Mouse (Mus musculus) liver, embryonic 11.5 days (tissue): ENCODE results near the gene Bhlhe23. TPM values are rescaled to one million over a fixed set of nuclear protein-coding genes. Genes with fewer than 3 reads are reported as not detected.

Source experiments
- ATAC-seq: fragments of 200-750 bp; cut with Nextera tagmentation; replicated peaks from 2 replicates; pipeline ENCODE4 v1.8.0; 2017; ENCODE audit warnings: moderate number of reproducible peaks, mild to moderate bottlenecking, moderate TSS enrichment, moderate library complexity; ENCODE audit not compliant: low FRiP score
- DNase-seq: peaks from one replicate; pipeline ENCODE4 v3.0.0-alpha.2; 2017; ENCODE audit warnings: low spot score
- H3K27ac ChIP-seq: fragments of 300-500 bp; sonication (generic); 2 replicates; pipeline ENCODE4 v1.5.1; 2014; ENCODE audit warnings: mild to moderate bottlenecking, low read depth, low read length, control low read depth
- H3K27me3 ChIP-seq: fragments of 300-500 bp; sonication (generic); replicated peaks from 2 replicates; pipeline ENCODE4 v1.6.1; 2014; ENCODE audit warnings: low read length, mixed read lengths; ENCODE audit not compliant: control insufficient read depth, insufficient read depth
- H3K36me3 ChIP-seq: fragments of 300-500 bp; sonication (generic); 2 replicates; pipeline ENCODE4 v1.6.1; 2014; ENCODE audit warnings: mild to moderate bottlenecking, low read length, moderate library complexity, mixed read lengths; ENCODE audit not compliant: control insufficient read depth, insufficient read depth
- H3K4me1 ChIP-seq: fragments of 300-500 bp; sonication (generic); replicated peaks from 2 replicates; pipeline ENCODE4 v1.6.1; 2014; ENCODE audit warnings: low read length, mixed read lengths; ENCODE audit not compliant: control insufficient read depth, insufficient read depth
- H3K4me2 ChIP-seq: fragments of 300-500 bp; sonication (generic); 2 replicates; pipeline ENCODE4 v1.6.1; 2014; ENCODE audit warnings: mild to moderate bottlenecking, control low read depth, moderate library complexity
- H3K4me3 ChIP-seq: fragments of 300-500 bp; sonication (generic); 2 replicates; pipeline ENCODE4 v1.5.1; 2014; ENCODE audit warnings: low read depth, low read length, control low read depth
- H3K9ac ChIP-seq: fragments of 300-500 bp; sonication (generic); 2 replicates; pipeline ENCODE4 v1.6.1; 2014; ENCODE audit warnings: low read depth, low read length, control low read depth
- H3K9me3 ChIP-seq: fragments of 300-500 bp; sonication (generic); 2 replicates; pipeline ENCODE4 v1.6.1; 2016; ENCODE audit warnings: low read length, inconsistent platforms, mixed read lengths; ENCODE audit not compliant: control insufficient read depth
- WGBS: fragments of 180-500 bp; shearing (Covaris S2); extraction: QIAGEN DNeasy Blood & Tissue Kit; methylation state at CpG from one replicate; pipeline ENCODE4 v1.1.7; 2014; 5-methylcytosine and 5-hydroxymethylcytosine counted together
- polyA plus RNA-seq: library from polyadenylated mRNA; unstranded; fragments of >200 nt; fragmentation: Nextera tagmentation; extraction: Ambion mirVana; gene quantifications from 2 replicates; pipeline ENCODE4 v1.2.1, GENCODE M21; 2014

Bhlhe23 gene
- polyA plus RNA-seq, 1 experiment from 2014 or later: not detected

GRCm38 (mm10) chr2:180758513-180759263 is 18.0 kb downstream of the Bhlhe23 start:
- no peak for ATAC-seq
- WGBS: 51% methylated on average over 15 of the region's 15 CpGs

GRCm38 (mm10) chr2:180756786-180757185 is 19.9 kb downstream of the Bhlhe23 start:
- Histone ChIP-seq H3K9ac (no peak overlapping the region), H3K27me3 (no peaks in the 10 kb centered on the region), H3K4me3 (no peak overlapping the region), H3K4me2 (no peak overlapping the region), H3K36me3 (no peaks in the 10 kb centered on the region), H3K9me3 (no peaks in the 10 kb centered on the region), H3K27ac (no peak overlapping the region), H3K4me1 (no peaks in the 10 kb centered on the region)
- DNase-seq (no peak), ATAC-seq (no peak)
- 30% methylated on average over 2 of the region's 2 CpGs for WGBS

More at GRCm38 (mm10) chr2:180758513-180759263, 18.0 kb downstream of the Bhlhe23 start:
- Histone ChIP-seq H3K4me2 (no peak overlapping the region), H3K27me3 (no peaks in the 10 kb centered on the region), H3K9ac (no peak overlapping the region), H3K9me3 (no peaks in the 10 kb centered on the region), H3K36me3 (no peaks in the 10 kb centered on the region), H3K4me3 (no peak overlapping the region), H3K4me1 (no peaks in the 10 kb centered on the region), H3K27ac (no peak overlapping the region)
- no peak for DNase-seq

DNA sequence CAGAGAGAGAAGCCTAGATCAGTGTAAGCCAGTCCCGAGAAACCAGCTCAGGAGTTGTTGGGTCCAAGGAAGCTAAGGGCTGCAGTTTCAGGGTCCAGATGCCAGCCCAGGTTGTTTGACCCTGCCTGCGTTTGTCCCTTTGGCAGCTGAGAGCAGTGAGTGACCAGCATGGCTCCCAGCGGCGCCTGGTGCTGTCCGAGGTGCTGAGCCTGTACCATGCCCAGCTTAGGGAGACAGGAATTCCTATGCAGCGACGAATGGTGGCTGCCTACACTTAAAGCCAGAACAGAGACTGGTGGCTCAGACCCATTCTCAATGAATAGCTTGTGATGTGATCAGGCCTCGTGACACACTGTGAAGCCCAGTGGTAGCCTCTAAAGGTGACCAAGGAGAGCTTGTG is 20.8 kb downstream of the Bhlhe23 start:
- WGBS: 2% methylated on average over 8 of the region's 8 CpGs
- Histone ChIP-seq H3K36me3 (no peaks in the 10 kb centered on the region), H3K27ac (no peak overlapping the region), H3K4me2 (no peak overlapping the region), H3K9ac (no peak overlapping the region), H3K4me1 (no peaks in the 10 kb centered on the region), H3K4me3 (no peak overlapping the region), H3K9me3 (no peaks in the 10 kb centered on the region), H3K27me3 (no peaks in the 10 kb centered on the region)
- no peak for ATAC-seq
- DNase-seq: peak; percentile 66

DNA sequence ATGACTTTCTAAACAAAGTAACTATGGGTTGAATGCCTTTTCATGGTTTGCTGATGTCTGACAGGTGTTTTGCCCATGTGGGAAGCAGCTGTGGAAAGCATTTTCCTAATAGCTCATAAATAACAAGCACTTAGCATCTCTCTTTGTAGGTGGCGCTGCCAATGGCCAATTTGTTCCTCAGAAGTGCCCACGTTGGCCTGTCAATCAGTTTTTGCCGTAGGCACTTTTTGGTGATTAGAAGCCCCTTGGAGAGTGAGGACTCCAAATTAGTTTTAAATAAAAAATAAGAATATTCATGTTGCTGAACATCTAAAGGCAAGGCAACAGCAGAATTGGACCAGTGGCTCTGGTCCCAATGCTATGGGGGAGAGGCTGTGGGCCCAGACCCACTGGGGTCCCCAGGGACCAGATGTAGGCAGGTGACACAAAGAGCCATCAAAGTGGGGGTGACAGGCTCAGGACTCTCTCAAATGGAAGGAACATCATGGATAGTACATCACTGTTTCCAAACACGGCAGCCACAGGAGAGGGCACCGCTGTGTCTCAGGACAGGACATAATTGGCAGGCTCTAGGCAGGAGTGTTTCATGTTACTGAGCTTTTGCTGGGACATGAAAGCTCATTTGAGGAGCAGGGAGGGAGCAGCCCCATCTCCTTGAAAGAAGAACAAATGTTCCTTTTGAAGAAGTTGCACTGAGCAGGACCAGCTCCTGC is 21.6 kb downstream of the Bhlhe23 start:
- Histone ChIP-seq H3K36me3 (no peaks in the 10 kb centered on the region), H3K27ac (no peak overlapping the region), H3K4me2 (no peak overlapping the region), H3K27me3 (no peaks in the 10 kb centered on the region), H3K4me3 (no peak overlapping the region), H3K4me1 (no peaks in the 10 kb centered on the region), H3K9ac (no peak overlapping the region), H3K9me3 (no peaks in the 10 kb centered on the region)
- DNase-seq: no peak
- 78% methylated on average over 5 of the region's 5 CpGs for WGBS
- ATAC-seq: no peak

DNA sequence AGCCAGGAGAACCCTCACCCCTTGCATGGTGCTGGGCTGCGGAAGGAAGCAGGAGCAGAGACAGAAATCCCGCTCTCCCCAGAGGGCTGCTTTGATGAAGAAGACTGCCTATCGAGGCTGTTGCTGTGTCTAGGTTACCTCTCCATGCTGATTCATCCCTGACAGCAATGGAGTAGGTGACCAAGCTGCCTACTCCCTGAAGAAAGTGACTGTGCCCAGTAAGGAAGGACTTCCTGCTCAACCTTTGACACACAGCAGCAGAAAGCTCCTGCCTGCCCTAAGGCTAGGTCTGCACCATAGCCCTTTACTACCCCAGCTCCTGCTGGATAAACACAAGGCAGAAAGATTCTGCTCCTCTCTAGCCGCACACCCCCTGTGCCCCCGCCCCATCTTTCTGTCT is 27.8 kb downstream of the Bhlhe23 start:
- no peak for DNase-seq
- H3K27me3 ChIP-seq: no peaks in the 10 kb centered on the region
- no peaks in the 10 kb centered on the region for H3K36me3 ChIP-seq
- no peaks in the 10 kb centered on the region for H3K4me1 ChIP-seq
- WGBS: 52% methylated on average over 5 of the region's 5 CpGs
- no peak overlapping the region for H3K4me3 ChIP-seq
- no peak for ATAC-seq
- no peak overlapping the region for H3K27ac ChIP-seq
- H3K4me2 ChIP-seq: no peak overlapping the region
- no peaks in the 10 kb centered on the region for H3K9me3 ChIP-seq
- no peak overlapping the region for H3K9ac ChIP-seq

- no peak overlapping the region for H3K27ac ChIP-seq
- H3K9ac ChIP-seq: no peak overlapping the region
- H3K4me3 ChIP-seq: no peak overlapping the region
- DNase-seq: no peak
- ATAC-seq: no peak
- H3K27me3 ChIP-seq: no peaks in the 10 kb centered on the region
- WGBS: 50% methylated on average over 5 of the region's 5 CpGs
- H3K4me2 ChIP-seq: no peak overlapping the region
- no peaks in the 10 kb centered on the region for H3K36me3 ChIP-seq
- H3K9me3 ChIP-seq: no peaks in the 10 kb centered on the region
- no peaks in the 10 kb centered on the region for H3K4me1 ChIP-seq
Observed at GRCm38 (mm10) chr2:180746569-180747192, 30.0 kb downstream of the Bhlhe23 start.

DNA sequence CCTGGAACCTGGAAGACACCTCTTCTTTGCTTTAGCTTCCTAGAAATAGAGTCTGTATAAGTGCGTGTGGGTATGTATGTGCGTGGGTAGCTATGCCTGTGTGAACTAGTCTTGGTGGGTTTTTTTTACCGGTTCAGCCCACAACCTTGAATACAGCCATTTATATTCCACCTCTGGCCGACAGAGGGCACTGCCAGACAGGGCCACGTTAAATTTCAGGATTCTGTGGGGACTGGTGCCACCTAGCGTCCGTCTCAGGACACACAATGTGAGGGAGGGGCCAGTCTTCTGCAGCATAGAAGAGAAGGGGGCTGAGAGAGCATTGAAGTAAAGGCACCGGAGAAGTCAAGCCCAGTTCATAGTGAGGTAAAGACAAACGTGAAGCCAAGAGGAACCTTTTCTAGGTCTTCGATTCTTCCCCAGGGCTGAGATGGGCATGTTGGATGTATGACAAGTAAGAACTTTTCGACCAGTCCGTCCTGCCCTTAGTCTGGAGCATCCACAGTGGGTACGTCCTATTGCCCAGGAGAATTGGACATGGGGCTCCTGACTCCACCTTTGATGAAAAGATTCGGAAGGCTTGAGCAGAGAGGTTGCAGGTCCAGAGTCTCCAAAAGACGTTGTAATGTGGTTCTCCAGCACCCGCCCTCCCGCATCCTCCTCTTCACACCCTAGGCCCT is 31.3 kb downstream of the Bhlhe23 start:
- 33% methylated on average over 17 of the region's 17 CpGs for WGBS
- Histone ChIP-seq H3K4me2 (no peak overlapping the region), H3K27ac (no peak overlapping the region), H3K9me3 (no peaks in the 10 kb centered on the region), H3K9ac (no peak overlapping the region), H3K4me1 (no peaks in the 10 kb centered on the region), H3K36me3 (no peaks in the 10 kb centered on the region), H3K4me3 (no peak overlapping the region), H3K27me3 (no peaks in the 10 kb centered on the region; the same call in 1 of the 2 replicates)
- DNase-seq: peak; percentile 82
- ATAC-seq: peak; percentile 66; the same call in 1 of the 2 replicates

- no peaks in the 10 kb centered on the region; the same call in 1 of the 2 replicates for H3K27me3 ChIP-seq
- H3K27ac ChIP-seq: no peak overlapping the region
- DNase-seq (no peak), ATAC-seq (no peak)
- H3K4me3 ChIP-seq: no peak overlapping the region
- H3K36me3 ChIP-seq: no peaks in the 10 kb centered on the region
- H3K9me3 ChIP-seq: no peaks in the 10 kb centered on the region
- no peak overlapping the region for H3K4me2 ChIP-seq
- no peaks in the 10 kb centered on the region for H3K4me1 ChIP-seq
- H3K9ac ChIP-seq: no peak overlapping the region
- 97% methylated on average over 2 of the region's 2 CpGs for WGBS
Observed at GRCm38 (mm10) chr2:180743321-180743720, 33.4 kb downstream of the Bhlhe23 start.
